Mouse (Mus musculus) spleen, adult 2 months (tissue): ENCODE measurements around the gene Nfia.

Experiments used
- CTCF ChIP-seq: fragments of 200-500 bp; IDR thresholded peaks from 2 replicates; pipeline ENCODE4 v1.5.1; 2011; ENCODE audit warnings: mild to moderate bottlenecking, inconsistent platforms; ENCODE audit not compliant: insufficient read depth, insufficient read length, insufficient replicate concordance; ENCODE audit errors: extremely low read depth
- POLR2A ChIP-seq: fragments of 200-500 bp; IDR thresholded peaks from 2 replicates; pipeline ENCODE4 v1.6.1; 2011; ENCODE audit warnings: low read depth, low read length, inconsistent platforms

- TF ChIP-seq CTCF (no peak), POLR2A (no peak)
Observed at GRCm38 (mm10) chr4:97782069-97782468, 9.5 kb downstream of the Nfia start.
